Mouse (Mus musculus) adrenal gland, postnatal 36 days (tissue): ENCODE measurements at regions not wholly inside any gene's neighbourhood (a gene's known extent, or its start where the extent isn't known, plus 50 kb on each side); places are given as distances from the start of the nearest gene placed in this dataset.
A peak's percentile ranks its signal among the peaks of the same experiment; 100 is the strongest.

ENCODE experiments used
- DNase-seq, 2 experiments: peaks; one replicate each; pipeline ENCODE4 v3.0.0; 2021; ENCODE audit warnings: mixed read lengths in 1 of 2

DNA sequence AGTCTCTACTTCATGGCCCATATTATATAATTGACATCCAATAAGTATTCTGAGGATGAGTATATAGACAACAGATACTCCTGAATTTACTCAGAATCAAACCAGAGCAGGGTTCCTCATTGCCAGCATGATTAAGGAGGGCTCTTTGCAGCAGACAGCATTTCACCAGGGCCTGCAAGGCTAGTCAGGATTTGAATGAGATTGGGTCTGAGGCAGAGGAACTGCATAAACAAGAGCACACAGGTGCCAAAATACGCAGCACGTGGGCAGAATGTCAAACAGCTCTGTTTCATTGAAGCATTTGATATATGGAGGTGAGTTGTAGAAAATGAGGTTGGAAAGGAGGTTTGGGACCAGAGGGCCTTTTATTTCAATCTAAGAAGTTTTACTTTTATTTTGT is 387.5 kb upstream of the Tenm2 start:
- DNase-seq = no peak

DNA sequence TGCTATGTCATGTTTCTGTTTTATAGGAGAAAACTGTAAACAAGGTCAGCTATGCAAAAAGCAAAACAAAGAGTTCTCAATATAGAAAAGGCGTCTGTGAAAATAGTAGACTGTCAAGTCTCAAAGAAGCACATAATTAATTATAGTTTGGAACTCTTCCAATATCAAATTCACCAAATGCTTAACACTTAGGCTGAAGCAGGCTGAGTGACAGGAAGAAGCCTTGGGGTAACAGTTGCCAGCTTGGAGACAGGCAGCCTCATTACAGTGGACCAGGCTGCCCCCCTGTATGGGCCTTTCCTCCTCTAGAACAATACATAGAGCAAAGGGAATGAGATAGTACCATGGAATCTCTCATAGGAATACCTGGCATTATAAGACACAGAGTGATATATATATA is 364.8 kb upstream of the Tenm2 start:
- no peak for DNase-seq

DNA sequence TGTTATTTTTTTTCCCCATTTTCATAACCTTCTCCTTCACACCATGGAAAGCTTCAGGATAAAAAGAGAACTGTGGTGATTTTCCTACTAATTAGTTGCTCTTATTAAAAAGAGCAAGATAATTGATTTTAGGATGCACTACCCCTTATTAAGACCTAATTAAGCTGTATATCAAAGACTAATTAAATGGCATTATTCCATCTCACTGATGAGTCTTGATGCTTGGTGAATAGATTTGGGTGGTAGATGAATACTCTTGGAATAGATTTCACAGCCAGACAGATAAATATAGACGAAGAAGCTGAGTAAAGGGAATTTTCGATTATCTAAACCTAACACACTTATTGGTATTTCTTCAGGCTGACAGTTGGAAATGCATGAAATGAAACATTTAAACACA is 346.5 kb upstream of the Tenm2 start:
- no peak for DNase-seq

DNA sequence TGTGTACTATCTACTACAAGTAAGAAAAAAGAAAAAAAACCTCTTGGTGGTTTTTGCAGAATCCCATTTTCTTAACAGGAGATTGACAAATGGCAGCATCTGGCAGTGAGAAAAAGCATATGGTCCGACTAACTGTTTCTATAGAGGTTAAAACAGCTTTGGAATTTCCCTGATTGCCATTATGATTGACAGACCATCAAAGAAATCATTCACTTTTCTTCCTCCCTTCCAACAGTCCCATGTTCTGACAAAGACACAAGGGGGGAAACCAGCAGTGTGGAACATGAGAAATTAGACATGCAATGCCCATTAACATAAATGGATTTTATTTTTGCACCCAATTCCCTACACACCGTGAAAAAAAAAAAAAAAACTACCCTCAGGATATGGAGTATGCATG is 297.9 kb upstream of the Tenm2 start:
- no peak for DNase-seq

DNA sequence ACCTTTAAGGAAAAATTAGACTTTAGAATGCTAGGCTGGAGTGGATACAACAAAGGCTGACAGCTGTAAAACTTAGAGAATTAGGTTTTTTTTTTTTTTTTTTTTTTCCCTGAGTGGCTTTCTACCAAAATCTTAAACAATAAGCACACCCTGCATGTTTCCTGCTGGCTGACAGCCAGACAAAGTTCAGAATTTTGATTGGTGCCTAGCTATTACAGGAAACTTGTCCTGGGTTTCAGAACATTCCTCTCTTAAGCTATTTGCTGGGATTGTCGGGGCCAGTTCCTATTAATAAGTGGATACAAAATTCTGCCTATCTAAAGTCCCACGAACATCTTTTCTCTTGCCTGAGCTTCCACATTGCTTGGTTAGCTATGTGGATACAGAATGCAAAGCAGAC is 296.7 kb upstream of the Tenm2 start:
- peak; percentile 5 to 22 for DNase-seq

DNA sequence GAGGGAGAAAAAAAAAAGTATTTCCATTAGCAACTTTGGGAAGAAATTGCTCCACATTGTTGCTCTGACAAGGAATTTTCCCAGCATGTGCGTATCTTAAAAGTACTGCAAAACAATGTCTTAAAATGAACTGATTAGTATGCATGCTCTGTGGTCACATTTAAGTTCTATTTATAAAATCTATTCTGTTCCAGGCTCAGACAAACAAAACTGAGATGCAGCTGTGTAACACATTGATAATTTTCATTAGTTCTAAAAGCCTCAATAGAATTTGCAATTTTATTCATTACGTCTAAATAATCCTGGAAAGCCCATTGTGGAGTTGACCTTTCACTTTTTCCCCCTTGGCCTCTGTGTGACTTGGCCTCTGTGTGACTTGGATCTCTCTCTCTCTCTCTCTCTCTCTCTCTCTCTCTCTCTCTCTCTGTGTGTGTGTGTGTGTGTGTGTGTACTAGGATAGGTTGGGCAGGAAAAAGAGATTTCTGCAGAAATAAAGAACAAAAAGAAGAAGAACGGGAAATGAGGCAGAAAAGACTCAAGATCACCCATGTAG is 262.8 kb upstream of the Tenm2 start:
- no peak for DNase-seq

DNA sequence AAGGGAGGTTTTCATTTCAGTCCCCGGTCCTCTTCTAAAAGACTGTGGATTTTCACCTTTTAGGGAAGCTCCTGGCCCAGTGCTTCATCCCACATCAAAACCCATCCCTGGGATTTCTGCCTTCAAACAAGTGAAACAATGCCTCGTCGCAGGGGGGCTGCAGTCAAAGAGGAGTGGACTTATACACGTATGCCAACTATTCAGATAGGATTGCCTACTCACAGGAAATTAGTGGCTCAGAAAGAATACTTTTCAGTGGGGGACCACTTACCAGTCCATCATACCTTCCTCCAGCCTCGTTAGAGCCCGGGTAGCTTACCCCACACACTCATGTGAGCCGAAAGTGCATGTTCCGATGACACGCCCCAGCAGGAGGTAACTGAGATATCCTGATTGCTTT is 262.1 kb upstream of the Tenm2 start:
- no peak for DNase-seq

DNA sequence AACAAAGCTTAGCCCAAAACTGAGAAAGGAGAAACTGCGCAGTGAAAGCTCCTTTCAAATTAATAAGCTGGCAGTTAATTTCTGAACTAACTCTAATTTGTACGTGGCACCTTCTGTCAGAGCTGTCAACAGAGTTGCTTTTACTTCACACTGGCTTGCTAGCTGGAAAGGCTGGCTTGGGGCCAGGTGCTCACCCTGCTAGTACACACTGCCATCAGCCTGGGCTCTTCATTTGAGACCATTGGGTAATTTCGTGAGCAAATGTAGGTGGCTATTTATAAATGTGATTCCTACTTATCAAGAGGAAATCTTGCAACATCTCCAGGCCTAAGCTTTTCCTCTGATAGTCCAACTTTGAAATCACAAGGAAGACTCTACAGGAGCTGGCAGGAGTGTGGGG is 244.5 kb upstream of the Tenm2 start:
- DNase-seq = peak; percentile 12 to 30

DNA sequence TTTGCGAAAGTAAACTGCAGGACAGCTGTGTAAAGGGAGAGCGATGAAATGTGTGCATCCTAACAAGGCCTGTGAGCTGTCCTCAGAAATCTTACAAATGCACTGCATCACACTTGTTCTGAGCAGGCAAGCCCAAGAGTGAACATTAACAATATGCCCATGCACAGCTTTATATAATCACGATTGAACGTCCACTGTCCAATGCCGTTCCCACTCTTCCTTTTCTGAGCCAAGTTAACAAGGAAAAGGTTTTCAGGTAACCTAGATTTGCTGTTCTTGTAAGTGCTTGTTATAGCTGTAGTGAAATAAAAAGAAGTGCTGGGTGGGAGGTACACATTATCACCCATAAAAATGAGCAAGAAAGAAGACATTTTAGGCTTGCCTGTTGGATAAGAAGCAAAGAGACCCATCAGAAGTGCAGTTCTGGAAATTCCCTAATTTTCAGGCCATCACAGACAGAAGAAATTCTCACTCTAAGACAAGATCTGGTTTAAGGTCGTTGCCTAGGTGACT is 243.3 kb upstream of the Tenm2 start:
- DNase-seq = no peak

DNA sequence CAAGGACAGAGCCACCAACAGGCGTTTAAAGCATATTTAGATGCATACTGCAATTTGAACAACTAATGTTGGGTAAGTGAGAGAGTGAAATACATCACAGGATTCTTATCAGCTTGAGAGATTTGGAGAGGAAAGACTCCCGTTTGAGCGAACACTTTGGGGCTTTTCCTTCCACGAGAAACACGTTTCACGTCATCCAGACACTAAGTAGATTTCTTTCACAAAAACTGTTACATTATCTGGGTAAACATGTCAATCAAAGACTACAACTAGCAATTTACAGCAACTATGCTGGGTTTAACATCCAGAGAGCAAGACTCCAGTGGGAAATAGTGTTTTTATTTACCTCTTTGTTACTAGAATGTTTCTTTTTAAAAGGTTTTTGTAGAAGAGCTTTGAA is 238.3 kb upstream of the Tenm2 start:
- DNase-seq = no peak

DNA sequence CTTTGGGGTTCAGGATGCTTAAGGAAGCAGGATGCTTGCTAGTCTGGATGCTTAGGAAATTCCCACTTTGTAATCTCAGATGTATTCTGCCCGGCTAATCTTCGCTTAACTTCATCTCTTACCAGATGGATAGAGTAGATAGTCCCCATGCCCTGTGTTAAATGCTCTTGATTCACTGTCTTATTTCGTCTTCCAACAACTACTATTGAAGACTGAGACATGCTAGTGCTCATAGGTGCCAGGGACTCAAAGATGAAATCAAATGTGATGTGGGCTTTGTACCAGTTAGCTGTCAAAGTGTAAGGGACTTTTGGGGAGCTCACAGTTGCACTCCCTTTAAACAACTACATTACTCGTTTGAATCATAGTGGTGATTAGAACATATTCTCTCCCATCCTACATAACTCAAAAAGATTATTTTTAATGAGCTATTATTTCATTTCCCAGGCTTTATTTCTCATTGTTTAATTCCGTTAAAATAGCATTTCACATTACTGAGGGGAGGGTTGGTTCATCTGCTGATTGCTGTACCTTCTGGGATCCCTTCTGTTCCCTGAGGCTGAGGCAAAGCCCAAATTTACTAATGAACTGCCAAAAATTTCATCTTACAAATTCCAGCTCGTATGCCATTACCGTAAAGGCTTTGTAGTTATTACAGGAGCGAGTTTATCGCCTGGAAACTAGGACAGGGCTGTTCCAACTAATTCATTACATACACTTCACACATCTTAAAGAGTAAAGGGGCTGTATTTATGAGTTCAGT is 228.1 kb upstream of the Tenm2 start:
- no peak for DNase-seq

DNA sequence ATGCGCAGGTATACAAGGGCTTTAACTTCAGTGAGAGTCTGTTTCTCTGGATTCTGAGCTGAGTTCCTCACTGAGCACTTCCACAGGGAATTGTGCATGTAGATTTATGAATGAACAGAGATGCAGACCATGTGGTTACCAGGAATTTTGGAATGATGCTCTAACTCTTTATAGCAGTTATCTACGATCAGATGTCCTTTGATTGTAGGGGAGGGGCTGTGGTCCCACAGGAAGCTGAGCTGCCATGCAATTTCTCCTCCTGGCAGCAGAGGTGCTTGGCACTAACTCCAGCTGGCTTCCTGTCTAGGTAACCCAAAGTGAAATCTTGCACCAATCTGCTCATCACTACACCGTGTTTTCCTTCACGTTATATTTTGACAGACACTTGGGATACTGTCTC is 226.6 kb upstream of the Tenm2 start:
- no peak for DNase-seq

DNA sequence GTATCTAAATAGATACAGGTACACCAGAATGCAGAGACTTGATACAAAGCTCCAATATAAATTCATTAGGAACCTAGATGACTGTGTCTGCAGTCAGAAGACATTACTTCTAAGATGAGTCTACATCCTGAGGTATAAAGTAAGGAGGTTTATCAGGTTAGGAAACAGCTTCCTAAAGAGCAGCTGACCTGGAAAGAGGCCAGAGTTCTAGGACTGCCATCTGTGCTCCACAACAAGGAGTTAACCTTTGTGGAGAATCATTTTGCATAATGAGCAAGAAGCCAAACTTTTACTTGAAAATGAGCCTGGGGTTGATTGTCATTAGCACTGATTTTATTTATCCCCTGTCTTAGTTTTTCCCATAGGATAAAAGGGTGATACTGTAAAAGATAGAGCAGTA is 211.6 kb upstream of the Tenm2 start:
- no peak for DNase-seq

DNA sequence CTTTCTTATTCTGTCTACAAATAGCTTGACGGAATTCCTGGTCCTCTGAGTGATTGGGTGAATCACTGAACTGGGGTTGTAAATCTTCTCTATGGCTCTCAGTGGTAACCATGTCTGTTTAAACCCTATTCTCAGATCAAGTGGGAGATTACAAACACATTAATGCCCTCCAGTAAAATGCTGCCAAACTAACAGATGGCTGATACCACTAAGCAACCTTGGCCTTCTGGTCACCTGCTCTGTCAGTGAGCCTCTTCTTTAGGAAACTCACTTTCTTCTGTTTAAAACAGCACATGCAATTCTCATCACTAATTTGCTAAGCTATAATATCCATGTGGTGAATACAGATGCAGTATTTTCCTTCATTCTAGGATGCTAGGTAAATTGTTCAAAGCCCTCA is 210.9 kb upstream of the Tenm2 start:
- no peak for DNase-seq

DNA sequence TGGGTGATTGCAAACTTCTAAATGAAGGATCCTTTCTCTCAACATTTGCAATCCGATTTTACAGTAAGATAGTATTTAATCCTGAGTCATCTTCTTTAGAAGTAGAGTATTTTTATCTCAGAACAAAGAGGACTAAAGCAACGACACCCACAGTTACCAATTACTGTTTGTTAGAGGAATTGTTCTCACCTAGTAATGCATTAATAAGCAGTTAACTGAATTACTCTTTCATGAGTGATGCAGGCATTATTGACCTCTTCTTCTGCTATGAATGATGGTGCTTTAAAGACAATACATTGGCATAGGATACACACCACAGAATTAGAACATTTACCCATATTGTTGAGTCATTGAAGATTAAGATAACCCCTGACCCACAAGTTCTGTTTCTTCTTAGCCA is 207.0 kb upstream of the Tenm2 start:
- DNase-seq = no peak

DNA sequence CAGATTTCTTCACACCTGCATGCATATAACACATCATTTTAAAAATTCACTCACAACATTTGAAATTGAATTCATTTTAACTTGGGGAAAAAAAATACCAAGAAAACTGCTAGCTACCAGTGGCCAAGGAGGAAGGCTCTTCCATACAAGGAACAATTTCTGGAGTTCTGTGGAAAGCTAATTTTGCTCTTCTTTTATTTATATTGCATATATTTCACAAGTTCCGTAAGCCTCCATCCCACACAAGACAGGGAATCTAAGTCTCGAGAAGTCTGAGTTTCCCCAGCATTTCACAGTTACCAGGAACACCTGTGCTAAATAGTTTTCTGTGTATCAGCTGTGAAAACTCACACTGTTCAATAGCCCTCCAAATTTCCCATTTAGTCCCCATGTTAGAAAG is 198.8 kb upstream of the Tenm2 start:
- DNase-seq = no peak

DNA sequence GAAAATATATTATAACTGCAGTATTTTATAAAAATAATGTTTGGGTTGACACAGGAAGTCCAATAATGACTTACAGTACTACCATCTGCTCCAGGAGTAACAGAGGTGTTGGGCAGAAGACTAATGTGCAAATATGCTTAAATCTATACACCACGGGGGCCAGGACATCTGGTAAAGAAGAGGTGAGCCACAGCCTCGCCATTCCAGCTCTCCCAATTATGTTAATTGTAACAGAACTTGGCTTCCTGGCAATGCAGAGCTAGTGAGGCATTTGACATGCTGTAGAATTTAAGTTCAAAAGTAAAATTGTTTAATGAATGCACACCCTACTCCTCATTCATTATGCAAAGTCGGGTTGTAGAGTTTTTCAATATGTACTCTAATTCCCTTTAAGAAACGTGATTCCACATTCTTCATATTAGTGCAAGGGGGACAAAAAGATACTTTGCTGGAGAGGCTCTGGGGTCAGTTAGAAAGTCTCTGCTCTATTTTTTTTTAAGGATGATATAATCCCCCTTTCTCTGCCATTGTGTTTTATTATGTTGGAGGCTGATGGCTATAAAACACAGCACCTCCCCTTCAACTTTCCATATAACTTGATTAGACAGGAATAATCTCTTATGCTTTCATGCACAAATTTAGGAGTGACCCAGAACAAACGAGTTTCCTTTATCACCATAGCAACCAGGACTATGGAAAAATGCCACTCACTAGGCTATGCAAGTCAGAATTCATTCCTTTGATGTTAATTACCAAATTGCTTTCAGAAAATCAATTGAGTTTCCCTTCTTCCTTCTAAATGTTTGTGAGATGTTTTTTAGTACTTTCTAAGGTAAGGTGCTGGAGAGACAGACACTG is 188.8 kb upstream of the Tenm2 start:
- DNase-seq = no peak

DNA sequence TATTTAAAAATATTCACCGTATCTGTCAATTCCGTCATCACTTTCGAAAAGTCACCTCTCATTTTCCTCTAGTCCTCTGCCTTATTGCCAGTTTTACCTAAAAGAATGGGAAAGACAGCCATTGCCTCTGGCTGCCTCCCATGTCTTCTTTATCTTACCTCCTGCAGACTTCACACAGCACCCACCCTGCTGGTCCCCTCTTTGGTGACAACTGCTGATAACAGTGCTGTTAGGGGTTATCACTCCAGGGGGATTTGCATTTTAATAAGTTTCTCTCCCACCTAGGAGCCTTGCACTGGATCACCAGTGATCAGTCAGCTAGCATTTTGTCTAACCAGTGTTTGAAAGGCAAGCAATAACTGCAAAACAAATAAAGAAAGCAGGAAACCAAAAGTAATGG is 177.1 kb upstream of the Tenm2 start:
- DNase-seq = no peak

DNA sequence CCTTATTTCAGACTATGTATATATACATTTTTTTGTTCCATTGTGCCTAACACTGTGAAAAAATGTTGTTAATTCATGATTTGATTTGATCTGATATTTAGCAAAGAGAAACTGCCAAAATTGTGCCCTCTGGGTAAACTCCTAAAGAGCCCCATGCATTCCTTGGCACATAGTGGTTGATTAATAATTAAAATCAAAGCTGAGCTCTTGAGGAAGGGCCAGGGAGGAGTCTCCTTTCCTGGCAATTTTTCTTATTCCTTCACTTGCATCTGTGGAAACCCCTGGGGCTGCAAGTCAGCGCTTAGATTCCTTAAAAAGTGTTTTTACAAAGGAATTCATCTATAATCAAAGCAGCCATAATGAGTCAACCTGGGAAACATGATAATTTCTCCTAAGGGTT is 132.2 kb upstream of the Tenm2 start:
- DNase-seq = no peak

DNA sequence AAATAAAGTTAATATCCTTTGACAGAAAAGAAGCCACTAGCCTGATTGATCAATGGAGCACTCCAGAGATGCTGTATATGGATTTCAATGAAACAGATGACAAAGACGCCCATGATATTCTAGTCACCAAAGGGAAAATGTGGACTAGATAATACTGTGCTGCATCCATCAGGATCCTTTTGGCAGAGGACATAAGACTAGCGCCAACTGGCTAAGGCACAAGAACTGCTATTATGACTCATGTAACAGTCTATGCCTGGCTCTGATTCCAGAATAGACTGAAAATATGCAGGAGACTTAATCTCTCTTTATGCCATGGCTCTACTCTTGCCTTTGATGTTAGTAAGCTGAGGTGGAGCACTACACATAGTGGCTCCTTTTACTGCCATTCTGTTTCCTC is 128.7 kb upstream of the Tenm2 start:
- DNase-seq = peak in 1 of 2 experiments; percentile 2

DNA sequence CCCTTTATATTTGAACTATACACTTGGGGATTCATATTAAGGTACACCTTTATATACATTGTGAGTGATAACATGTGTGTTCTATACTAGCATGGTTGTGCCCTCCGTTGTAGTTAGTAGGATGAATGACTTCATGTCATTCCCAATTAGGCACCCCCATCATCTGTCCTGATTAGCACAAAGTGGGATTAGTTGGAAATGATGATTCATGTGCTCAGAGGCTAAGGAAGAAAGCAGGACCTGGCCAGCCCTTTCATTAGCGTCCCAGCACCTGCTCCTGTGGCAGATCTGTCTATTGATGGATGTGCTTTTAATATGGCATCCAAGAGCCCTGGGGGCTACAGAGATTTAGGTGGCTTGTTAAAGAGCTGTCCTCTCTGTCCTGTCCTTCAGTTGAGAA is 119.3 kb upstream of the Tenm2 start:
- no peak for DNase-seq

DNA sequence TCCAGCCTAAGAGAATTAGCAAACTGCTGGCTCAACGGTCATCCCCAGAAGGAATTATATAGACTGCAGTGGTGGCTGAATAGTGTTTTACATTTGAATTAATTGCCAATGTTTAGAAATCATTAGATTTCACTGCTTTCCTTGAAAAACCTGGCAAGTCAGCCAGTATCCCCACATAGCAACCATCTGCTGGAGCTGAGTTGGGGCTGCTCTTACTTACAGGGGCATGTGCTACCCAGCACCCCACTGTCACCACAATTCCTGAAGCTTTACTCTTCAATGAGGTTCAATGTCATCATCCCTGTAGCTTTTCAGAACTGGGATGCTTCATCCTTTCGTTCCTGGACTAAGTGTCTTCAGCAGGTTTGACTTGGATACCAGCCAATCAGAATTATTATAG is 73.9 kb upstream of the Tenm2 start:
- DNase-seq = no peak

DNA sequence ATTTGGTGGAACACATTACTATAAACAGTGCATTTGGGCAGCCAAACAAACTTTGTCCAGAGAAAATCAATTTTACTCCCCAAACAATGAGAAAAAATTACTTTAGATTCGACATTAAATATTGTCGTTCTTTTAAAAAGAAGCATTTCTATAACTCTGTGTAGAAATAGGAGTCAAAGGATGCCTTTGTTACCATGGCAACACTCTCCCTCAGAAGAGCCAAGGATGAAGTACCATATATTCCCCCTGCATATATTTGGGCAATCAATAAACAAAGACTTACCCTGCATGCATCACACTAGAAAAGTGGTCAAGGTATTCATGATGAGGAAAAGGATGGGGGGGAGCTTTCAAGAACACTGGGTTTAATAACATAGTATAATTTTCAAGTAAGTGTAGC is 70.9 kb upstream of the Tenm2 start:
- DNase-seq = no peak
